Mouse (Mus musculus) thymus, adult 18-20 months (tissue): ENCODE data around the gene Zfp827.

Source experiments
- DNase-seq, 2 experiments: peaks; one replicate each; pipeline ENCODE4 v3.0.0; 2022; ENCODE audit warnings: mixed read lengths in 2 of 2

The Zfp827 gene

DNA sequence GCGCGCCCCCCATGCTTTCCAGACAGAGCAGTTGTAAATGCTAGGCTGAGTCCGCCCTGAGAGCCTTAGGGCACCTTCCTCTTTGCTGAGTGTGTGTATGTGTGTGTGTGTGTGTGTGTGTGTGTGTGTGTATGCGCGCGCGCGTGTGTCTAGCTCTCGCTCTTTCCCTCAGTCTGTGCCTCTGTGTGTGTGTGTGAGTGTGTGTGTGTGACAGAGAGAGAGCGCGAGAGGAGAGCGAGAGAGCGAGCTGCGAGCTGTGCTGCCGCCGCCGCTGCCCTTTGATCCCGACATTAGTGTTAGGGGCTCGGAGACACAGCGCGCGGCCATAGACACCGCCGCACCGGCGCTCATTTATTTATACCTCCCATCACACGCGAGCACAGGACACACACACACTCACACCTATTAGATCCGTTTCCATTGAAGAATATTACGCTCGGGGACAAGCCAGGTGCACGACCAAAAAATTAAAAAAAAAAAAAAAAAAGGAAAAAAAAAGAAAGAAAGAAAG lies at the start of gene Zfp827:
TSS of gene Zfp827 (plus strand) at position 461 of the 511 bp plus-strand sequence.
- peak; percentile 59 to 74 for DNase-seq

DNA sequence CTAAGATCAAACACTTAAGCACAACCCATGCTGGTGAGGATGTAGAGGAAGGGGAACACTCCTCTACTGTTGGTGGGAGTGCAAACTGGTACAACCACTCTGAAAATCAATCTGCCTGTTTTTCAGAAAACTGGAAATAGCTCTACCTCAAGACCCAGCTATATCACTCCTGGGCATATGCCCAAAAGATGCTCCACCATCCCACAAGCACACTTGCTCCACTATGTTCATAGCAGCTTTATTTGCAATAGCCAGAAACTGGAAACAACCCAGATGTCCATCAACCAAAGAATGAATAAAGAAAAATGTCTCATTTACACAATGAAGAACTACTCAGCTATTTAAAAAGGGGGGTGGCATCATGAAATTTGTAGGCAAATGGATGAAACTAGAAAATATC lies 23.9 kb upstream of the Zfp827 start:
- DNase-seq: no peak

DNA sequence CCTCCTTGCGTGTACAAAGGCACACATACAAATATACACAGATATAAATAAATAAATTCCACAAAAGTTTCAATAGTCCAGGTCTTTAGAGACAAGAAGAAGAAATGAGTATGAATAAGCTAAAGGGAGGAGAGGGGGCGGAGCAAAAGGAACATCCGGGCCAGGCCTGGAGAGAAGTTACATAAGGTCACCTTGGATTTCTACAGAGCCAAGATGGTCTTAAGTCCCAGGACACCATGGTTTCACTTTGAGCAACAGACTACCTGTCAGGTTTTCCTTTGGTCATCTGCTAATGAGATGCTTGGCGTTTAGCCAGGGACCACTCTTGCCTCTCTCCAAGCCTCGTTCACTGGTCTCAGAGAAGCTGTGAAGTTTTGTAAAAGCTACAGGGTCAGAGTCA lies 13.2 kb upstream of the Zfp827 start:
- no peak for DNase-seq

DNA sequence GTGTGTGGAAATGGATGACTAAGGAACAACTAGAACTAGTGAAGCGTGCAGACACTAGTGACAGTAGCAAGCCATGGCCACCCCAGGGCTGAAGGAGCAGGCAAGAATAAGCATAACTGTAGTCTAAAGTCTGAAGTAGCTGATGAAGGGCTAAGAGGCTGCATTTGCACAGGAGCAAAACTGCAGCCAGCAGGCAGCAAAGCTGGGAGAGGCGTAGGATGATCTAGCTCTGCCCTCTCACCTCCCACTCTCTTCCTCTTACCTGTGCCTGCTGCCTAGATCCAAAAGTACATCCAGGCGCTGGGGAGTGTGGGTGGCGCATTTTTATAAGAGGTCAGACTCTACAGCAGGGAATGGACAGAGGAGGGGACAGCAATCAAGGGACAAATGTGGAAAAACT lies 12.2 kb upstream of the Zfp827 start:
- DNase-seq: no peak

GRCm38 (mm10) chr8:79016583-79016982 lies 11.7 kb upstream of the Zfp827 start:
- DNase-seq: no peak

- no peak for DNase-seq
Observed at GRCm38 (mm10) chr8:79023922-79024321, 4.3 kb upstream of the Zfp827 start.

DNA sequence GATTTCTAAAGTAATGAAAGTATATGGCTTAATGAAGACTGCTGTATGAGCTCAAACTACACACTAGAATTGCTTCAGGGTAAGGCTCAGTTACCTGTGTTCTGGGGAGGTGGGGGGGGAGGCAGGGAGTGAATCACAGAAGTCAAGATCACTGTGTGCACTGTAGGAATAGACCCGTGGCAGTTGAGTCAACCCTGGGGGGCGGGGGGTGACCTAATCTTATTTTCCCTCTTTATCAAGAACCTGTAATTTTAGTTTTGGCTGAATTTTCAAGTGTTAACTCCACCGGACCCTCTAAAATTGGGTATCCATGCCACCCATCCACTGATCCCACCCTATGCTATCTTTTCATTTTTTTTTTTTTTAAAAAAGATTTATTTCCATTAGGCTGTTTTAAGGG lies 918 bp upstream of the Zfp827 start:
- no peak for DNase-seq

DNA sequence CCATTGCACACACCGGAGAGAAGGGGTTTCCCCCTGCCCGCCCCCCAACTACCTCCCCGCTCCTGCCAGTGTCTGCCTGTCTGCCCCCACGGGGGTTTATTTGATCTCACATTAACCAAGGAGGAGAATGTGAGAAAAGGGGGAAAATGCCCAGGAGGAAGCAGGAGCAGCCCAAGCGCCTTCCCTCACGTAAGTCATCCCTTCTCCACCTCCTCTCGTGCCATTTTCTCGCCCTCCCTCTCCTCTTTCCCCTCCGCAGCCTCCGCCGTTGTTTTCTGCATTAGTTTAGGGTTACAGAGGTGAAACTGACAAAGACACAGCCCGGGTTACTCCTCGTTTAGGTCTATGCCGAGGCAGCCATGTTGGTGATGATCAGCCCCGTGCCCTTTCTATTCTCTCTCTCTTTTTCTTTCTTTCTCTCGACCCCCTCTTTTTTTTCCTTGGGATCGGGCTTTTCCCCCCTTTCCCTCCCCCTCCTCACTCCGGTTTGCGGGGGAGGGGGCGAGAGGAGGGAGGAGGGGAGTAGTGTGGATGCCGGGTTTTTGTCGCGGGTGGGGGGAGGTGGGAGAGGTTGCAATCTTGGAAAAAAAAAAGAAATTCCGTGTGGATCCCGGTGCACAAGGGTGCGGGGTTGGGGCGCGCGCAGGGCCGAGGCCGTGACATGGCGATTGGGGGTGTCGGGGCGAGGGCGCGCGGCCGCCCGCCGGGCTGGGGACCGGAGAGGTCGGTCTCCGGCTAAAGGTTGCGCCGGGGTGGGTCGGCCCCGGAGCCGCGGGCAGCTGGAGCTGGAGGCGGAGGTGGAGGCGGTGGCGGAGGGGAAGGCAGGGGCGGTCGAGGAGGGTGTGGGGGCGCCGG lies 531 bp downstream of the Zfp827 start:
- DNase-seq: peak; percentile 16 to 42

GRCm38 (mm10) chr8:79029396-79030325 lies 1.4 kb downstream of the Zfp827 start:
- peak; percentile 43 to 44 for DNase-seq

- DNase-seq: peak; percentile 11 to 12
Observed at GRCm38 (mm10) chr8:79030326-79031265, 2.4 kb downstream of the Zfp827 start.

- DNase-seq: no peak
Observed at GRCm38 (mm10) chr8:79037532-79037931, 9.3 kb downstream of the Zfp827 start.

DNA sequence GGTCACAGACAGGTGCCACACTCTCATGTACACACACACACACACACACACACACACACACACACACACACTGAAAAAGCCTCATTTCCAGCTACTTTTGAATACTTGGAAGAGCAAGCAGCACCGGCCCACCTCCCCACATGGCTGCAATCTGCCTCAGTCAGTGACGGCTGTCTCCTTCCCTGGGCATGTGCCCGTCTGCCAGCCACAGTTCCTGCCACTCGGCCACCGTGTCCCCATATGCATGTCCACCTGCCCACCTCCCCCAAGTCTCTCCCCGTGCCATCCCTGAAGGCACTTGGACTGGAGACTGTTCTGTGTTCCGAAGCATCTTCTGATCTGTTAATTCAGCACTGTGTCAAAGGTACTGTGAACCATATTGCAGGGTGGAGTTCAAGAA lies 9.8 kb downstream of the Zfp827 start:
- DNase-seq: no peak

DNA sequence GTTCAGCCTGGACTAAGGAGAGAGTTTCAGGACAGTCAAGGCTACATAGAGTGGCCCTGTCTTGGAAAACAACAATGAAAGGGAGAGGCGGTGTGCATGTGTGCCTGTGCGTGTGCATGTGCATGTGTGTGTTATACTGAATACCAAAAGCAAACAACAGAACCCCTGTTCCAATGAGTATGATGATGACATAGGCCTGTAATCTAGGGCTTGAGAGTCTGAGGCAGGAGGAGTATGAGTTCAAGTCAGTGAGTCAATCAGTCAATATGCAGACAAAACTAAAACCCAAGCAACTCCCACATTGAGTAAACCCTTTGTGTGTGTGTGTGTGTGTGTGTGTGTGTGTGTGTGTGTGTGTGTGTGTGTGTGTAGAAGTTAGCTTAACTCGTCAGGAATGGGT lies 13.2 kb downstream of the Zfp827 start:
- DNase-seq: no peak

DNA sequence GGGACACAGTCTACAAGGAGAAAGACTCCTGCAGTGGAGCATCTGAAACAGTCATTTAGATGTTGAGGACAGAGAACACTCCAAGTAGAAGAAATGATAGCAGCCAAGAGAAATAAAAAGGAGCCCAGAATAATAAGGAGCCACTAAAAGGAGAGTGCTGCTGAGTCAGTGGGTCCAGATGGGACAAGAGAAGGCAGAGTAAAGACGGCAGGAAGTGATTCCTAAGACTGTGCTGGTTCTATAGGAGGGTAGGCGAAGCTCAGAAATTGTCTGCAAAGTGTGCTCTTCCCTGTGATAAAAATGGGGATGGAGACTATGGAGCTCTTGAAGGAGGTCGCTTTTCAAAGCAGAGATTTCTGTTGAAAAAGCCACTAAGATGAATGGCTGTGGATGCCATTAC lies 14.0 kb downstream of the Zfp827 start:
- DNase-seq: no peak

DNA sequence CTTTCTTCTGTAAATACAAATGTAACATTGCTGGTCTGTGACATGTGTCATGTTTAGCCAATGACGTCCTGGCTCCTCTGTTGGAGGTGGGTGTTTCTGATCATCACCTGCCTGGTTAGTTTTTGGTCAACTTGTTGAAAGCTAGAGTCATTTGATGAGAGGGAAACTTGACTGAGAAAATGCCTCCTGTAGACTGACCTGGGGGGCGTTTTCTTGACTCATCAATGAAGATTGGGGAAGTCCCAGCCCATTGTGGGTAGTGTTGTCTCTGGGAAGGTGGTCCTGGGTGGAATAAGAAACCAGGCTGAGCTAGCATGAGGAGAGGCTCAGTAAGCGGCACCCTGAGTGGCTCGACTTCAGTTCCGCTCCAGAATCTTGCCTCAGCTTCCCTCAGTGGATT lies 16.4 kb downstream of the Zfp827 start:
- no peak for DNase-seq

- no peak for DNase-seq
Observed at GRCm38 (mm10) chr8:79046659-79047058, 18.4 kb downstream of the Zfp827 start.

- DNase-seq: no peak
Observed at GRCm38 (mm10) chr8:79048388-79049005, 20.3 kb downstream of the Zfp827 start.

DNA sequence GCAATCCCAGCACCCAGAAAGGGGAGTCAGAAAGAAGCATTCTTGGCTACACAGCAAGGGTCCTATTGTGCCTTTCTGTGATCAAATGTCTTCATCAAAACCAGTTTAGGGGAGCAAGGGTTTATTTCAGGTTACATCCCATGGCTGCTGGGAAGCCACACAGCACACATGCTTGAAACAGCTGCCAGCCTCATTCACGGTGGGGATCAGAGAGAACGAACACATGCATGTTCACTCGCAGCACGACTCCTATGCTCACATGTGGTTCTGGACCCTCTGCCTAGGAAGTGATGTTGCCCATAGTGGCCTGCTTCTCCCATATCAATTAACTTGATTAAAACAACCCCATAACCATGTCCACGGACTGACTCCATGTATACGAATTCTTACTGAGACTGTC lies 26.0 kb downstream of the Zfp827 start:
- no peak for DNase-seq

- DNase-seq: no peak
Observed at GRCm38 (mm10) chr8:79057179-79057578, 28.9 kb downstream of the Zfp827 start.

GRCm38 (mm10) chr8:79059361-79059760 lies 31.1 kb downstream of the Zfp827 start:
- no peak for DNase-seq

GRCm38 (mm10) chr8:79060013-79060609 lies 31.9 kb downstream of the Zfp827 start:
- DNase-seq: no peak
